Mouse (Mus musculus): ENCODE measurements at regions not wholly inside any gene's neighbourhood (a gene's known extent, or its start where the extent isn't known, plus 50 kb on each side); places are given as distances from the start of the nearest gene placed in this dataset.

GRCm38 (mm10) chr7:135794238-135794637, 78.1 kb upstream of the Mki67 start:
- no peak overlapping the region for H3K4me3 ChIP-seq (ENCODE audit: insufficient read depth, low read length)
- H3K27ac ChIP-seq (ENCODE audit: insufficient read depth, low read length): no peak overlapping the region
- TF ChIP-seq CTCF (IDR thresholded peaks at IDR 0.05; ENCODE audit: borderline replicate concordance, insufficient read depth, low read length) (no peak), POLR2A (IDR thresholded peaks at IDR 0.05; ENCODE audit: low read depth, low read length) (no peak)
- H3K4me1 ChIP-seq (ENCODE audit: control insufficient read depth, insufficient read depth, low read length): no peaks in the 10 kb centered on the region

- no peak overlapping the region for H3K27ac ChIP-seq (ENCODE audit: insufficient read depth, low read length)
- H3K4me1 ChIP-seq (ENCODE audit: control insufficient read depth, insufficient read depth, low read length): no peaks in the 10 kb centered on the region
- TF ChIP-seq POLR2A (IDR thresholded peaks at IDR 0.05; ENCODE audit: low read depth, low read length): no peak
- no peak for TF ChIP-seq CTCF (IDR thresholded peaks at IDR 0.05; ENCODE audit: borderline replicate concordance, insufficient read depth, low read length)
- H3K4me3 ChIP-seq (ENCODE audit: insufficient read depth, low read length): no peak overlapping the region
These were observed 78.5 kb upstream of the Mki67 start for GRCm38 (mm10) chr7:135794679-135795078.

- Histone ChIP-seq H3K27ac (ENCODE audit: insufficient read depth, low read length) (no peak overlapping the region), H3K4me1 (ENCODE audit: control insufficient read depth, insufficient read depth, low read length) (no peaks in the 10 kb centered on the region), H3K4me3 (ENCODE audit: insufficient read depth, low read length) (no peak overlapping the region)
- no peak for TF ChIP-seq POLR2A (IDR thresholded peaks at IDR 0.05; ENCODE audit: low read depth, low read length)
- TF ChIP-seq CTCF (IDR thresholded peaks at IDR 0.05; ENCODE audit: borderline replicate concordance, insufficient read depth, low read length): no peak
These were observed 82.3 kb upstream of the Mki67 start for GRCm38 (mm10) chr7:135798441-135798840.

GRCm38 (mm10) chr7:135802598-135803121, 86.5 kb upstream of the Mki67 start:
- H3K27ac ChIP-seq (ENCODE audit: insufficient read depth, low read length): no peak overlapping the region
- no peak overlapping the region for H3K4me3 ChIP-seq (ENCODE audit: insufficient read depth, low read length)
- TF ChIP-seq POLR2A (IDR thresholded peaks at IDR 0.05; ENCODE audit: low read depth, low read length) (no peak), CTCF (IDR thresholded peaks at IDR 0.05; ENCODE audit: borderline replicate concordance, insufficient read depth, low read length) (no peak)
- H3K4me1 ChIP-seq (ENCODE audit: control insufficient read depth, insufficient read depth, low read length): no peaks in the 10 kb centered on the region

GRCm38 (mm10) chr7:135804730-135805129, 88.6 kb upstream of the Mki67 start:
- Histone ChIP-seq H3K4me3 (ENCODE audit: insufficient read depth, low read length) (no peak overlapping the region), H3K4me1 (ENCODE audit: control insufficient read depth, insufficient read depth, low read length) (no peaks in the 10 kb centered on the region), H3K27ac (ENCODE audit: insufficient read depth, low read length) (no peak overlapping the region)
- TF ChIP-seq POLR2A (IDR thresholded peaks at IDR 0.05; ENCODE audit: low read depth, low read length) (no peak), CTCF (IDR thresholded peaks at IDR 0.05; ENCODE audit: borderline replicate concordance, insufficient read depth, low read length) (no peak)

GRCm38 (mm10) chr7:135806139-135806538, 90.0 kb upstream of the Mki67 start:
- H3K27ac ChIP-seq (ENCODE audit: insufficient read depth, low read length): no peak overlapping the region
- peaks cover 2% of the 10 kb centered on the region; the same call in 1 of the 2 replicates for H3K4me1 ChIP-seq (ENCODE audit: control insufficient read depth, insufficient read depth, low read length)
- TF ChIP-seq POLR2A (IDR thresholded peaks at IDR 0.05; ENCODE audit: low read depth, low read length): no peak
- no peak for TF ChIP-seq CTCF (IDR thresholded peaks at IDR 0.05; ENCODE audit: borderline replicate concordance, insufficient read depth, low read length)
- no peak overlapping the region for H3K4me3 ChIP-seq (ENCODE audit: insufficient read depth, low read length)

GRCm38 (mm10) chr7:135806673-135807072, 90.5 kb upstream of the Mki67 start:
- H3K4me3 ChIP-seq (ENCODE audit: insufficient read depth, low read length): no peak overlapping the region
- TF ChIP-seq POLR2A (IDR thresholded peaks at IDR 0.05; ENCODE audit: low read depth, low read length) (no peak), CTCF (IDR thresholded peaks at IDR 0.05; ENCODE audit: borderline replicate concordance, insufficient read depth, low read length) (no peak)
- H3K4me1 ChIP-seq (ENCODE audit: control insufficient read depth, insufficient read depth, low read length): peaks cover 4% of the 10 kb centered on the region; the same call in 1 of the 2 replicates
- H3K27ac ChIP-seq (ENCODE audit: insufficient read depth, low read length): no peak overlapping the region

GRCm38 (mm10) chr7:135809167-135809566, 93.0 kb upstream of the Mki67 start:
- H3K4me1 ChIP-seq (ENCODE audit: control insufficient read depth, insufficient read depth, low read length): peaks cover 4% of the 10 kb centered on the region; the same call in 1 of the 2 replicates
- H3K27ac ChIP-seq (ENCODE audit: insufficient read depth, low read length): no peak overlapping the region
- no peak overlapping the region for H3K4me3 ChIP-seq (ENCODE audit: insufficient read depth, low read length)
- TF ChIP-seq CTCF (IDR thresholded peaks at IDR 0.05; ENCODE audit: borderline replicate concordance, insufficient read depth, low read length): no peak
- TF ChIP-seq POLR2A (IDR thresholded peaks at IDR 0.05; ENCODE audit: low read depth, low read length): no peak

- no peak overlapping the region for H3K27ac ChIP-seq (ENCODE audit: insufficient read depth, low read length)
- no peak overlapping the region for H3K4me3 ChIP-seq (ENCODE audit: insufficient read depth, low read length)
- H3K4me1 ChIP-seq (ENCODE audit: control insufficient read depth, insufficient read depth, low read length): peaks cover 4% of the 10 kb centered on the region; the same call in 1 of the 2 replicates
- no peak for TF ChIP-seq POLR2A (IDR thresholded peaks at IDR 0.05; ENCODE audit: low read depth, low read length)
- no peak for TF ChIP-seq CTCF (IDR thresholded peaks at IDR 0.05; ENCODE audit: borderline replicate concordance, insufficient read depth, low read length)
These were observed 93.7 kb upstream of the Mki67 start for GRCm38 (mm10) chr7:135809751-135810379.

GRCm38 (mm10) chr7:135810971-135811370, 94.8 kb upstream of the Mki67 start:
- Histone ChIP-seq H3K4me1 (ENCODE audit: control insufficient read depth, insufficient read depth, low read length) (peaks cover 4% of the 10 kb centered on the region; the same call in 1 of the 2 replicates), H3K27ac (ENCODE audit: insufficient read depth, low read length) (no peak overlapping the region), H3K4me3 (ENCODE audit: insufficient read depth, low read length) (no peak overlapping the region)
- TF ChIP-seq CTCF (IDR thresholded peaks at IDR 0.05; ENCODE audit: borderline replicate concordance, insufficient read depth, low read length) (no peak), POLR2A (IDR thresholded peaks at IDR 0.05; ENCODE audit: low read depth, low read length) (no peak)

All from embryonic fibroblast, embryonic 13.5 days (primary cell).